Mouse (Mus musculus) brain, embryonic 14.5 days (tissue): ENCODE results near the gene Gin1.

ENCODE experiments used
- CTCF ChIP-seq: fragments of 200-500 bp; IDR thresholded peaks from 2 replicates; pipeline ENCODE4 v1.5.1; 2012; ENCODE audit warnings: inconsistent platforms, mild to moderate bottlenecking, moderate library complexity, borderline replicate concordance; ENCODE audit not compliant: insufficient read depth, insufficient read length; ENCODE audit errors: extremely low read depth
- POLR2A ChIP-seq: fragments of 200-500 bp; IDR thresholded peaks from 2 replicates; pipeline ENCODE4 v1.6.1; 2012; ENCODE audit warnings: mild to moderate bottlenecking, inconsistent platforms, borderline replicate concordance; ENCODE audit not compliant: poor library complexity, insufficient read depth, insufficient read length, severe bottlenecking; ENCODE audit errors: extremely low read depth

- TF ChIP-seq POLR2A (no peak), CTCF (no peak)
Measured at GRCm38 (mm10) chr1:97754392-97754791, 15.6 kb upstream of the Gin1 start.
